8 mouse cellular contexts compared by ENCODE assay signal in genomic region chr7:115568821-115569240, GRCm38 (mm10).
A peak's percentile ranks its signal among the peaks of the same experiment; 100 is the strongest.
DNase-seq lines count a peak whose midpoint lies in the region; ATAC-seq lines count a peak whose summit lies in the region.

No protein-coding gene starts in this region.

- peaks cover 14% of the 10 kb centered on the region for H3K4me1 ChIP-seq in limb, embryonic 15.5 days

- H3K4me2 ChIP-seq in limb, embryonic 15.5 days = no peak overlapping the region

- peak; percentile 12 for DNase-seq in adrenal gland, adult 2 months
- no peak for DNase-seq in adrenal gland, adult 18-20 months (ENCODE audit: low spot score in 2 of 2)
- peak; percentile 7 to 23 for DNase-seq in adrenal gland, postnatal 36 days
- peak; percentile 13 for DNase-seq in gastrocnemius, postnatal 25 days
- no peak for DNase-seq in layer of hippocampus, adult 11-12 months (ENCODE audit: low spot score)
- no peak for DNase-seq in thymus, postnatal 14 days

- ATAC-seq in limb, embryonic 15.5 days (ENCODE audit: insufficient number of reproducible peaks, low FRiP score, low TSS enrichment, low read depth) = 0 out of 2 replicates have a peak, but pooled peaks have one; percentile 30
- ATAC-seq in erythroid progenitor cell, adult 5-6 weeks (replicated peaks; ENCODE audit: low FRiP score, poor library complexity, severe bottlenecking) = no peak

- H3K4me3 ChIP-seq in limb, embryonic 15.5 days = no peak overlapping the region

- no peaks in the 10 kb centered on the region for H3K9me3 ChIP-seq in limb, embryonic 15.5 days

- WGBS in limb, embryonic 15.5 days = 32% methylated on average over 9 of the region's 9 CpGs

- no peaks in the 10 kb centered on the region for H3K36me3 ChIP-seq in limb, embryonic 15.5 days

- no peak overlapping the region for H3K27ac ChIP-seq in limb, embryonic 15.5 days

- no peaks in the 10 kb centered on the region for H3K27me3 ChIP-seq in limb, embryonic 15.5 days

- H3K9ac ChIP-seq in limb, embryonic 15.5 days = no peak overlapping the region

Comparison
In these comparisons a context has a peak if more than half of its experiments do, and no peak if none do; other contexts are left out.
1. DNase-seq: peak in adrenal gland, adult 2 months (single experiment), adrenal gland, postnatal 36 days (2 of 2) and gastrocnemius, postnatal 25 days (single experiment); none in adrenal gland, adult 18-20 months (0 of 2), layer of hippocampus, adult 11-12 months (single experiment) and thymus, postnatal 14 days (single experiment).